Mouse (Mus musculus) myocyte (in vitro differentiated cells): ENCODE measurements around the gene Rhbdd1. TPM values are rescaled to one million over a fixed set of nuclear protein-coding genes. Genes with fewer than 3 reads are reported as not detected.

Experiments used
- H3K27me3 ChIP-seq: one replicate; pipeline ENCODE4 v1.6.1; 2011; ENCODE audit not compliant: control insufficient read depth, insufficient read depth, insufficient read length
- H3K36me3 ChIP-seq: one replicate; pipeline ENCODE4 v1.6.1; 2011; ENCODE audit not compliant: control insufficient read depth, insufficient read depth
- H3K4me2 ChIP-seq: one replicate; pipeline ENCODE4 v1.6.1; 2011; ENCODE audit warnings: low read depth, control low read depth
- H3K4me3 ChIP-seq: one replicate; pipeline ENCODE4 v1.5.1; 2011; ENCODE audit warnings: mild to moderate bottlenecking, control low read depth, moderate library complexity
- H3K79me2 ChIP-seq: one replicate; pipeline ENCODE4 v1.6.1; 2011; ENCODE audit not compliant: control insufficient read depth, insufficient read depth
- H3ac ChIP-seq: one replicate; pipeline ENCODE4 v1.6.1; 2011; ENCODE audit not compliant: control insufficient read depth, insufficient read length
- CEBPB ChIP-seq: IDR thresholded peaks from 2 replicates; pipeline ENCODE4 v1.6.1; 2011; ENCODE audit warnings: mild to moderate bottlenecking, moderate library complexity; ENCODE audit not compliant: poor library complexity, insufficient read depth, severe bottlenecking
- E2F4 ChIP-seq: IDR thresholded peaks from one replicate; pipeline ENCODE4 v1.6.1; 2011; ENCODE audit warnings: mild to moderate bottlenecking, control low read depth, moderate library complexity; ENCODE audit not compliant: insufficient read depth
- MAX ChIP-seq: IDR thresholded peaks from one replicate; pipeline ENCODE4 v1.6.1; 2011; ENCODE audit warnings: low read depth, mild to moderate bottlenecking, control low read depth
- MYOD1 ChIP-seq, 3 experiments: IDR thresholded peaks; one replicate each; pipeline ENCODE4 v1.6.1; 2011; ENCODE audit warnings: control low read depth in 2 of 3, low read depth in 2 of 3, mild to moderate bottlenecking in 2 of 3, moderate library complexity in 1 of 3; ENCODE audit not compliant: insufficient read length in 2 of 3, control insufficient read depth in 1 of 3
- MYOG ChIP-seq, 3 experiments: IDR thresholded peaks; one replicate each; pipeline ENCODE4 v1.6.1; 2011; ENCODE audit warnings: control low read depth in 2 of 3, low read depth in 2 of 3, mild to moderate bottlenecking in 2 of 3; ENCODE audit not compliant: insufficient read length in 2 of 3, control insufficient read depth in 1 of 3, insufficient read depth in 1 of 3
- POLR2A ChIP-seq: IDR thresholded peaks from one replicate; pipeline ENCODE4 v1.6.1; 2011; ENCODE audit warnings: low read depth, mild to moderate bottlenecking, control low read depth, moderate library complexity; ENCODE audit not compliant: insufficient read length
- POLR2AphosphoS2 ChIP-seq: IDR thresholded peaks from one replicate; pipeline ENCODE4 v1.6.1; 2011; ENCODE audit warnings: low read depth, control low read depth; ENCODE audit not compliant: insufficient read length
- REST ChIP-seq: IDR thresholded peaks from one replicate; pipeline ENCODE4 v1.6.1; 2011; ENCODE audit warnings: mild to moderate bottlenecking, control low read depth, moderate library complexity; ENCODE audit not compliant: insufficient read depth, insufficient read length
- SRF ChIP-seq: IDR thresholded peaks from one replicate; pipeline ENCODE4 v1.6.1; 2011; ENCODE audit warnings: low read depth; ENCODE audit not compliant: control insufficient read depth, insufficient read length
- TCF12 ChIP-seq: IDR thresholded peaks from one replicate; pipeline ENCODE4 v1.6.1; 2011; ENCODE audit warnings: mild to moderate bottlenecking, control low read depth; ENCODE audit not compliant: poor library complexity, insufficient read depth, severe bottlenecking
- TCF3 ChIP-seq: IDR thresholded peaks from one replicate; pipeline ENCODE4 v1.6.1; 2011; ENCODE audit warnings: low read depth, control low read depth; ENCODE audit not compliant: insufficient read length
- USF1 ChIP-seq: IDR thresholded peaks from one replicate; pipeline ENCODE4 v1.6.1; 2011; ENCODE audit warnings: low read depth, mild to moderate bottlenecking, control low read depth, moderate library complexity
- polyA plus RNA-seq: library from polyadenylated mRNA; unstranded; fragments of >200 nt; fragmentation: generic; extraction: Trizol; gene quantifications from one replicate; pipeline ENCODE4 v1.2.1, GENCODE M21; 2012; ENCODE audit warnings: missing spikeins

The Rhbdd1 gene
- polyA plus RNA-seq, 1 experiment: 43.3 TPM

DNA sequence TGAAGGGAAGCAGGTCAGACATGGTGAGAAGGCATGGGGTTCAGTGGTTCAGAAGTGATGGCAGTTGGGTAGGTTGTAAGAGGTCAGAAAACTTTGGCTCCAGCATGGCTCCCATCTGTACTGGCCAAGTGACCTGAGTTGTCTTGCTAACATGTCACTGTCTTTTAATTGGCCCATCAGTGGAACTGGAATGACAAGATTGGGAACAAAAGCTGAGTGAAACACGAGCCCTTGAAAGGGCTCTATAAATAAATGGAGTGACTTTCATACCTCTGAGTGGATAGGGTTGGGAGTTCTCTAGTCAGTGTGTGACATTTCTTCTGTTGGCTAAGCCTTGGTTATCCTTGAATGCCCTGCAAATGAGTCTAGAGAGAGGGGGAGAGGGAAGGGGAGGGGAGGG lies 123.9 kb downstream of the Rhbdd1 start:
- no peak for TF ChIP-seq POLR2A
- TF ChIP-seq MYOG (IDR thresholded peaks at IDR 0.05; ENCODE audit: control insufficient read depth in 1 of 3, insufficient read depth in 1 of 3, insufficient read length in 2 of 3, low read depth in 2 of 3): no peak
- TF ChIP-seq CEBPB: no peak
- no peak for TF ChIP-seq E2F4
- TF ChIP-seq MYOD1 (IDR thresholded peaks at IDR 0.05; ENCODE audit: control insufficient read depth in 1 of 3, insufficient read length in 2 of 3, low read depth in 2 of 3): no peak
- no peak for TF ChIP-seq TCF12
- no peak for TF ChIP-seq TCF3
- TF ChIP-seq POLR2AphosphoS2: no peak
- no peak for TF ChIP-seq MAX
- TF ChIP-seq SRF: no peak
- TF ChIP-seq USF1: no peak
- no peaks in the 10 kb centered on the region for H3K27me3 ChIP-seq
- H3K4me3 ChIP-seq: no peak overlapping the region
- peaks cover 5% of the 10 kb centered on the region for H3K36me3 ChIP-seq
- H3K79me2 ChIP-seq: no peaks in the 10 kb centered on the region
- no peak overlapping the region for H3ac ChIP-seq
- no peak overlapping the region for H3K4me2 ChIP-seq

DNA sequence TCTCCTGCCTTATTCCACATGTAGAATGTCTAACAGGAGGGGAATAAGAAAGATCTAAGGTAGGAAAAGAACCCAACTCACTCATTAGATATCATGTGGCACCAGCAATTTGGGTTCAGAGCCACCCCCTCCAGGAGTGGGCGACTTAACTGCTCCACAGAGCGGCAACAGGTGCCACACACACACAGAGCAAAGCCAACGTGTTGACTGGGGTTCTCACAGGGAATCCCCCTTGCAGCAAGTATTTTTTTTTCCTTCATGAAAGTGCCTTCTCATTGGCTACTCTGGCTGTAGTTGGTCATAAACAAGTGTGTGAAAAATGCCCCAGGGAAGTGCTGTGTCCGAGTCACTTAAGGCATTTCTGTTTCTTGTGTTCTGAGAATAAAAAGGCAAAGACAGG lies 127.3 kb downstream of the Rhbdd1 start:
- Histone ChIP-seq H3K4me3 (no peak overlapping the region), H3K27me3 (no peaks in the 10 kb centered on the region), H3K4me2 (no peak overlapping the region), H3ac (no peak overlapping the region), H3K36me3 (peaks cover 4% of the 10 kb centered on the region), H3K79me2 (no peaks in the 10 kb centered on the region)
- TF ChIP-seq E2F4 (no peak), USF1 (no peak), MYOD1 (IDR thresholded peaks at IDR 0.05; ENCODE audit: control insufficient read depth in 1 of 3, insufficient read length in 2 of 3, low read depth in 2 of 3) (peak in 1 of 3 experiments; percentile 71)

DNA sequence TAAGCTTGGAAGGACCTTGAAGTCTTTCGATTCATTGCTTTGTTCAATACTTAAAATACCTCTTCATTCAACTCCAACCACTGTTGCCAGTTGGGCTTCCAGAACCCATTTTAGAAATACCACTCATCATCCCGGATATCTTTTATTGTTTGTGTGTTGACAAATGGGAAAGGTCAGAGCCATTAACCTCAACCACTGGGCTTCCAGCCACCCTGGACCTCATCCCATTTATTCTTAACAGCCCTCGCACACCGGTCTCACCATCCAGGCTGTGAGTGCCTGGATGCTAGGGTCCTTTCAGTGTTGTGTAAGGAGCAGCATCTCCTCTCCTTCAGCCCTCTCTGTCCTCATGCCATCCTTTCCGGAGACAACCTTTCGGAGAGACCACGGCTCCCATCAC lies 129.8 kb downstream of the Rhbdd1 start:
- no peak overlapping the region for H3K4me3 ChIP-seq
- no peaks in the 10 kb centered on the region for H3K79me2 ChIP-seq
- no peak overlapping the region for H3K4me2 ChIP-seq
- H3K36me3 ChIP-seq: no peaks in the 10 kb centered on the region
- no peaks in the 10 kb centered on the region for H3K27me3 ChIP-seq
- H3ac ChIP-seq: no peak overlapping the region
- TF ChIP-seq MAX: no peak
- no peak for TF ChIP-seq POLR2A
- no peak for TF ChIP-seq E2F4
- TF ChIP-seq SRF: no peak
- TF ChIP-seq TCF12: no peak
- TF ChIP-seq TCF3: no peak
- no peak for TF ChIP-seq USF1
- no peak for TF ChIP-seq REST
- TF ChIP-seq CEBPB: no peak
- no peak for TF ChIP-seq MYOD1 (IDR thresholded peaks at IDR 0.05; ENCODE audit: control insufficient read depth in 1 of 3, insufficient read length in 2 of 3, low read depth in 2 of 3)
- TF ChIP-seq MYOG (IDR thresholded peaks at IDR 0.05; ENCODE audit: control insufficient read depth in 1 of 3, insufficient read depth in 1 of 3, insufficient read length in 2 of 3, low read depth in 2 of 3): no peak
- TF ChIP-seq POLR2AphosphoS2: no peak

DNA sequence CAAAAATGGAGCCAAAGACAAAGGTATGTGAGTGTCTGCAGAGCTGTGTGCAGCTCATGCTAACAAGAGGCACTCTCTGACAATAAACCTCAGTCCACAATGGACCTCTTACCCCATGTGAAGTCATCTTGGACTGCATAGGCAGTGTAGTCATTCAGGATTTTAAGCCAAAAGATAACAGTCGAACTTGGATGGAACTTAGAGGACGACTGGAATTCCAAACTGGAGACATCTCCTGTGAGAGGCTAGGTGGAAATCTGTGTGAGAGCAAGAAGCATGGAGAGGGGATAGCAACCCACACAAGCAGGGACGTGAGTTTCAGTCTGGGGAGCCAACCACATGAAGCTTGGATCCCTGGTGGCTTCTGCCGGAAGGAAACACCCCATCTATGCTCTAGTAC lies 133.6 kb downstream of the Rhbdd1 start:
- H3K4me2 ChIP-seq: no peak overlapping the region
- H3K4me3 ChIP-seq: no peak overlapping the region
- TF ChIP-seq USF1: no peak
- no peak for TF ChIP-seq TCF3
- no peak for TF ChIP-seq MYOD1 (IDR thresholded peaks at IDR 0.05; ENCODE audit: control insufficient read depth in 1 of 3, insufficient read length in 2 of 3, low read depth in 2 of 3)
- no peak for TF ChIP-seq POLR2A
- no peak for TF ChIP-seq REST
- no peak for TF ChIP-seq SRF
- no peak for TF ChIP-seq POLR2AphosphoS2
- TF ChIP-seq CEBPB: no peak
- TF ChIP-seq TCF12: no peak
- TF ChIP-seq MAX: no peak
- TF ChIP-seq MYOG (IDR thresholded peaks at IDR 0.05; ENCODE audit: control insufficient read depth in 1 of 3, insufficient read depth in 1 of 3, insufficient read length in 2 of 3, low read depth in 2 of 3): no peak
- TF ChIP-seq E2F4: no peak
- H3K36me3 ChIP-seq: no peaks in the 10 kb centered on the region
- no peaks in the 10 kb centered on the region for H3K27me3 ChIP-seq
- no peaks in the 10 kb centered on the region for H3K79me2 ChIP-seq
- no peak overlapping the region for H3ac ChIP-seq

DNA sequence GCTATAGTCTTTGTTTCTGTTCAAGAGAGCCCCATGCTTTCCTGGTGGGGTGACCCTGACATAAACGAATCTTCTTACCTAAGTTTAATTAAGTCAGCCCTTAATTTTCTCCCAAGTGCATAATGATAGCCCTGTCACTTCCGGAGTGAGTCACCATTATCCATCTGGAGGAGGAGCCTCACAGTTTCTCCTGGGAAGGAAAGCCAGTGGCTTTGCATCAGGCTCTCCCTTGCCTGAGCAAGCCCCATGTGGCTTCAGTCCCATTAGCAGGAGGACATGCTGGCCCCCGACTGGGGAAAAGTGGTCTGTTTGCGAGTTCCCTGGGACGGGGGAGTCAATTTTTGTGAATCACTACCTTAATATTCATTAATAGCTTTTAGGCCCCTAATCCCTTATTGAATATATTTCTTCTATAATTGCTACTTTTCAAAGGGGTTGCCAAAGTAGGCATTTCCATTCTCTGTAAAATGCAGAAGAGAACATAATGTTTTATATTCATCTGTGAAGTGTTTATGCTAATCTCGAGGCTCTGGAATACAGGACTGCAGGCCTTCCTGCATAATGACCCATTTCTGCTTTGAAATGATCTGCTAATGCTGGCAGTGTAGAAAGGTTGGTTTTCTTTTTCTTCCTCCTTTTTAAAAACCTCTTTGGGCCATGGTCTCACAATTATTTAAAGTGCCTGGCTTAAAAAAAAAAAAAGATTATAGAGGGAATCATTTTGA lies 135.8 kb downstream of the Rhbdd1 start:
- Histone ChIP-seq H3K4me3 (no peak overlapping the region), H3ac (no peak overlapping the region), H3K27me3 (peaks cover 4% of the 10 kb centered on the region), H3K4me2 (no peak overlapping the region), H3K79me2 (no peaks in the 10 kb centered on the region), H3K36me3 (no peaks in the 10 kb centered on the region)
- TF ChIP-seq TCF12 (no peak), MYOD1 (IDR thresholded peaks at IDR 0.05; ENCODE audit: control insufficient read depth in 1 of 3, insufficient read length in 2 of 3, low read depth in 2 of 3) (no peak), REST (no peak), USF1 (no peak), CEBPB (no peak), E2F4 (no peak), TCF3 (no peak), MAX (no peak), SRF (no peak), POLR2A (no peak), MYOG (IDR thresholded peaks at IDR 0.05; ENCODE audit: control insufficient read depth in 1 of 3, insufficient read depth in 1 of 3, insufficient read length in 2 of 3, low read depth in 2 of 3) (no peak), POLR2AphosphoS2 (no peak)
